Mouse (Mus musculus) cerebellum, adult 9-11 months (tissue): ENCODE results near the gene Mylk.

Experiments used
- DNase-seq: peaks from one replicate; pipeline ENCODE4 v3.0.0; 2022

Gene Mylk

DNA sequence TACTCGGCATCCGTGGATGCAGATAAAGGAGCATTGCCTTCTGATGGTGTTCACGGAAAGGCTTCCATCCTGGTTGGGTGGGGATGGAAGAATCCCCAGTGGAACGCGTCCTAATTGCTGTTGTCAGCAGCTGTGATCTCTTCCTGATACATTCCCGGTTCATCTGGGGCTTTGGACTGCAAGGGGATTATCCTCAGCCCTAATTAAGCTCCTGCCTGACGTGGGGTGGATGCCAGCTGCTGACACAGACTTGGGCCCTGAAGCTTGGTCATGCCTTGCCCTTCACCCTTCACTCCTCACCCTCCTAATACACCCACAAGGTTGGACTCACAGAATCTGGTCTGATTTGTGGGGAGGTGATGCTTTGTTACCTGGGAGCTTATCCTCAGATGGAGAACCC is 109.1 kb downstream of the Mylk start:
- no peak for DNase-seq

DNA sequence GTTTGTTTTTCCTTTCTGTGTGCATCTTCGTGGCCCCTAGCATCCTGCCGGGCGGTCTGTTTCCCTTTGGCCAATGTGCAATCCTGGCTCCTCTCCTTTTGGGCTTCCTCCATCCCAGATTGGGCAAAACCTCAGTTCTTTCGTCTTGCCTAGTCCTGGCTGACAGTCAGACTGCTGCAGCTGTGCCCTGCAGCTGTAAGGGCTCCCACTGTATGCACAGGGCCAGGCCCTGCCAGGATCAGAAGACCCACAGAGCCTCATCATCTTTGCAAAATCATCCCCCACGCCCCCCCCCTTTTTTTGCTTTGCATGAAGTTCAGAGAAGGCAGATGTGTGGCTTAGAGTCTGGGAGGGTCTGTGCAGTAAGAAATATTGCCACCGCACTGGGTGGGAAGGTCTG is 110.1 kb downstream of the Mylk start:
- DNase-seq, result no peak

DNA sequence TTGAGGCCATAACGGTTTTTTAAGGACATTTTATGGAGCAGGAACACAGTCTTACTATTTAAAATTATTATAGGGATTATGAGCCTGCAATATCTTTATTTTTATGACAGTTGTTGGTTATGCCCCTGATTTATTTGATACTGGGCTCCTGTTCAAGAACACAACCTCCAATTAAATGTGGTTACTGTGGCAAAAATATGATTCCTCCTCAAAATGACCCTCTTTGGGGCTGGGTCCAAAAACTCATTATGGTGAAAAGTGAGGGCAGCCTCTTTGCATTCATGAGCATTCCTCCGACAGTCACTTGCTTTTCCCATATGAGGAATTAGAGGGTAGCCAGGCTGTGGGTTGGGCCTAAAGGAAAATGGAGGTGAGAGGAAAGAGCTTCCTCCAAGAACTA is 110.7 kb downstream of the Mylk start:
- DNase-seq, result no peak

DNA sequence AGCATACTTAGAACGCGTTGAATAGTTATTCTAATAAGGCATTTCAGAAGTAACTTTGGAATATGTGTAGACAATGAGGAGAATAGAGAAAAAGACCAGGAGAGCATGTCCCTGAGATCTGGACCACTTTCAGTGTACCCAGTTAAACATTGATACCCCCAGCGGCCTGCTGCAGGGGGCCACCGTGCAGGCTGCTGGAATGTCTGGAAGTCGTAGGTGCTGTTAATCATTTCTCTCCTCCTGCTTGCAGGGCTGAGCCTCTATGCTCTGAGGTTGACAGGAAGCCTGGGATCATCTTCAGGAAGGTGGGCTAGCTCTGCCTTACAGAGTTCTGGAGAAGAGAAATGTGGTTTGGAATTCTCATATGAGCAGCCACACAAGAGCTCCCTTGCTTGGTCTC is 112.6 kb downstream of the Mylk start:
- DNase-seq, result no peak

DNA sequence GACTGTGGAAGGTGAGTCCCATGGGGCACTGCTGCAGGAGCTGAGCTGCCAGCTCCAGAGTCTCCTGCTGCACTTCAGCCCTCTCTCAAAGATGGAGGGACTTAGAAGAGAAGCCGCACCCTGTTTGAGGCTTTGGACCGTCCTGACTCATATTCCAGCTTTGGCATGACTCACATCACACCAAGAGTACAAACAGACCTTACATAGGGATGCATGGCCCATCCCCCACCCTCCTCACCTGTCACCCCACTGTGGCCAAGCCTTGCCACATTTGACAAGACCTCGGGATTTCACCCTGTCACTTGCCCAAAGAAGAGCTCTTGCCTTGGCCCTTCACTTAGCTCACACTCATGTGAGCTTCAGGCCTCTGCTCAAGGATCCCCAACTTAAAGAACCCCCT is 115.8 kb downstream of the Mylk start:
- no peak for DNase-seq

DNA sequence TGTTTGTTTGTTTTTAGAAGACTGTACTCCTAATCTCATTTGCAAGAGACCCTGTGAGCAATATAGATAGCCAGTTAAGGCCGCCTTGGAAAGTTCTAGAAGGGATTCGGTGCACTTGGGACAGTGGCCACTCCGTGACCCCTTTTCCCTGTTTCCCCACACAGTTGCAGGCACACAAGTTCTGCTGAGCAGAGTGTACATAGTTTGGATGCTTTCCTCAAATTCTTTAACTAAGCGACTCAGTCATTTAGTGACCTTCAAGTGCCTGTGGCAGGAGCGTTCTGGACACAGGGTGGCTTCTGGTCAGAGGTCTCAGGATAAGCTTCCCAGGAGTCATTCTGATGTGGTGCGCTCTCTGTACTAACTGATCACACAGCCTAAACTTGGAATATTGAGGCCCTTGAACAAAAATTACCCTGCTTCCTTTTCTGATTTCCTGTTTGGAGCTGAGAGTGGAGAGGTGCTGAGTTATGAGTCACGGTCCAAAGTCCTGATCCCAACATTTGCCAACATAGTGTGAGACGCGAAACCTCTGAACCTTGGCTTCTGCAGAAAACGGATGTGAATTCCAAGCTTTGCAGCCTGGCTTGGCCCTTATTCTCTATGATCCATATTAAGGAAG is 116.8 kb downstream of the Mylk start:
- DNase-seq, result no peak

DNA sequence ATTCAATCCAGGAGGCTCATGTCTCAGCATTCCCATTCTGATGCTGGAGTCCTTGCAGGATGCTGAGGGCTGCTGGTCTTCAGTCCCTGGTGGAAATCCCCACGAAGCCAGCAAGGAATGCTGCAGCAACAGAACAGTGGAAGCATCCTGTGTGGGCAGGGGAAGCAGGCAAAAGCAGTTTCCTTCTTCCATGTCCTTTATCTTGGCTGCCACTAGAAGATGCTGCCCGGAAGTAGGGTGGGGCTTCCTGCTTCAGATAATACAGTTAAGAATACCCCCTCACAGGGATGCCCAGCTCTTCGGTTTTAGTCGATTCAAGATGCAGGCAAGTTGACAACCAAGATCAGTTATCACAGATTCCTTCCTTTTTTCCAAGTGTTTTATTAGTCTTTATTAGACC is 120.4 kb downstream of the Mylk start:
- DNase-seq, result no peak

DNA sequence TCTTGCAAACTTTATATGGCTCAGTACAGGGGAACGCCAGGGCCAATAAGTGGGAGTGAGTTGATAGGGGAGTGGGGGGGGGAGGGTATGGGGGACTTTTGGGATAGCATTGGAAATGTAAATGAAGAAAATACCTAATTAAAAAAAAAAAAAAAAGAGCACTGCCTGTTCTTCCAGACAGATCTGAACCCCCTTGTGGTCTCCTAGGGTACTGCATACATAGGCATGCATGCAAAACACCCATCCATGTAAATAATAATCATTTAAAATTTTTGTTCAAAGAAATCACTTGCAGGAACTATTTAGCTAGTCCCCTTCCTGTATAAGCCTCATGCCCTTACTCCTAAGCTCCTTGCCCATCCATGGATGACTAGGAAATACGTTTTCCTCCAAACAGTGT is 122.2 kb downstream of the Mylk start:
- DNase-seq, result no peak

DNA sequence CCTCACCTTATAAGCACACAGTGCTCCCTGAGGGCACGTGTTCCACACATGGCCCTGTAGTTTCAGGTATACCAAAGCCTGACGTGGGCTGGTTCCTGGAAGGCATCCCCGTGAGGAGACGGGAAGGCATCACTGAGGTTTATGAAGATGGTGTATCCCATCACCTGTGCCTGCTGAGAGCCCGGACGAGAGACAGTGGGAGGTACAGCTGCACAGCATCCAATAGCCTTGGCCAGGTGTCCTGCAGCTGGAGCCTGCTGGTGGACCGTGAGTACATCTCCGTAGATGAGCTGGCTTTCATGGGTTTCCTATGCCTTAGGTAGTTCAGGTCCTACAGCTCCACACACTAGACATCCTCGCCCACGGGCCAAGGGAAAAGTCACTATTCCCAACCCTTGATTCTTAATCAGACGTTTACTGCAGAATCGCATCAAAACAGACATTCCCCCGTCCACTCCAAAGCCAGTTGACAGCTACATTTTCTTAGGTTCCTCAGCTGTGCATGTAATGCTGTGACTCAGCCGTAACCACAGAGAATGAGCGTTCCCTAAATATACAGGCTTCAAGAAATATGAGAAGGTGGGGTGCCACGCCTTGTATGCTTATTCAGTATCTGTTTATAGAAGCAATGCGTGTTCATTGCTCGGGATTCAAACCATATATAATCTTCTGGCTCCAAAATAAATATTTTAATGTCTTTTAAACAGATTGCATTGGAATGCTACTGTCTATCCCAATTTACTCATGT is 135.2 kb downstream of the Mylk start:
- no peak for DNase-seq

DNA sequence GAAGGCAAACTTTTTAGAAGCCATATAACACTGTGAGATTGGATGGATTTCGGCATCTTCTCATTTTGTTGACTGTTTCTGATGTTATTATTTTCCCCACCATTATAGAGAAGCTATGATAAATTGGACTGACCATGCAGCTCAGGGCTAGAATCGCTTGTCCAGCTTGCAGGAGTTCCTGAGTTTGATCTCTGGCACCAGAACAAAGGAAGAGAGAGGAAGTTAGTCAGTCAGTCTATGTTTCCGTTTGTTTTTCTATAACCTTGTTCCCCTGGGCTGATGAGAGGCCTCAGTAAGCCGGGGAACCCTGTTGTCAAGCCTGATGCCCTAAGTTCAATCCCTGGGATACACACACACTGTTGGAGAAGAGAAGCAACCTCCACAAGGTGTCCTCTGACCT is 135.8 kb downstream of the Mylk start:
- no peak for DNase-seq

DNA sequence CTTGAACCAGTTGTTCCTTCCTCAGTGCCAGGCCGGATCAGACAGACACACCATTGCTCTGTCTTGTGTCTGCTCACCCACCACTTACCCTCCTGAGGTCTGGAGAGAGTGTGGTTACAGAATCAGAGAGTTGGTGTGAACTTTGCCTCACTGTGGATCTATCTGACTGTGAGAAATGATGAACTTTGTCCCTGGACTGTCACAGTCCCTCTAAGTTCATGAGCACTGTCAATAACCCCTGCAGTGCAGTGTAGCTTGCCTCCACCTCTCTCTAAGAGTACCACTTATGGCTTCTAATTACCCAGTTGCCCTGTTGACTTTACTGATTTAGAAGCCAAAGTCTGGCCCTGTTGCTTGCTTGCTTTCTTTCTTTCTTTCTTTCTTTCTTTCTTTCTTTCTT is 142.0 kb downstream of the Mylk start:
- DNase-seq, result no peak

DNA sequence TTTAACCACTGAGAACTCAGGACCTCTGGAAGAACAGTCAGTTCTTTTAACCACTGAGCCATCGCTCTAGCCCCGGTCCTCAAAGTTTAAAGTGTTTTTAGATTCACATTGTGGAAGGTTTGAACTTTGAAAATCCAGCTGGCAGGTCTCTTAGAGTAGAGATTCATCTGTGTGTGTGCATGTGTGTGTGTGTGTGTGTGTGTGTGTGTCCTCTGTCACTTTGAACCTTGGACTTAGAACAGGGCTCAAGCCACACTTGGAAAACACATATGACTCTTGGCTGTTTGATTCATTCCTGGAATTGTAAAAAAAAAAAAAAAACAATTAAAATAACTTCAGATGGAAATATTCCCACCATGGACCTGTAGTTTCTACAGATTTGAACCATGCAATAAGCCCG is 149.0 kb downstream of the Mylk start:
- no peak for DNase-seq

DNA sequence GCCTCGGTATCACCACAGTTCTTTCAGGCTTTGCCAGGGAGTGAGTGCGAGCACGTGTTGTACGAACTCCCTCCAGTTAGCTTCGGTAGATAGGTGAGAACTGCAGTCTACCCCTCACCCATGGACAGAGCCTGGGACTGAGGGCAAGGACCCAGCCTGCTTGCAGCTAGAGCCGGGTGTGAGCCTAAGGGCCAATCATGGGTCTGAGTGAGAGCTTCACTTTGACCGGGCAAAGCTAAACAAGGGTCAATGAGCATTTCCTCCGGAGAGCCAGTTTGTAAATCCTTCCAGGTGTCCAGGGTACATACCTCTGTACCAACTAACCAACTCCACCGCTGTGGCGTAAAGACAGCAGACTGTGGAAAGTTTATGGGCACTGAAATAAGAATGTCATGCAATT is 150.9 kb downstream of the Mylk start:
- DNase-seq, result no peak

DNA sequence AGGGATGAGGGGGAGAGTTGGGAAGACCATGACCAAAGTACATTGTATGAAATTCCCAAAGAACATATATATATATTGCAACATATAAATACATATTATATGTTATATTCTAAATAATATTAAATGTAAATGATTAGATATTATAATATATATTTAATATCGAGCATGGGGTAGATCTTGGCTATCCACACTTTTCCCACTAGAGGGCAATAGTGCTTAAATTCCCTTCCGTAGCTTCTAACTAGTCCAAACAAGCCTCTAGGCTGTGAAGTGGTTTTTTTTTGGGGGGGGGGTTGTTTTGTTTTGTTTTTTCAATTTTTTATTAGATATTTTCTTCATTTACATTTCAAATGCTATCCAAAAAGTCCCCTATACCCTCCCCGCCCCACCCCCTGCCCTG is 152.0 kb downstream of the Mylk start:
- DNase-seq, result no peak

DNA sequence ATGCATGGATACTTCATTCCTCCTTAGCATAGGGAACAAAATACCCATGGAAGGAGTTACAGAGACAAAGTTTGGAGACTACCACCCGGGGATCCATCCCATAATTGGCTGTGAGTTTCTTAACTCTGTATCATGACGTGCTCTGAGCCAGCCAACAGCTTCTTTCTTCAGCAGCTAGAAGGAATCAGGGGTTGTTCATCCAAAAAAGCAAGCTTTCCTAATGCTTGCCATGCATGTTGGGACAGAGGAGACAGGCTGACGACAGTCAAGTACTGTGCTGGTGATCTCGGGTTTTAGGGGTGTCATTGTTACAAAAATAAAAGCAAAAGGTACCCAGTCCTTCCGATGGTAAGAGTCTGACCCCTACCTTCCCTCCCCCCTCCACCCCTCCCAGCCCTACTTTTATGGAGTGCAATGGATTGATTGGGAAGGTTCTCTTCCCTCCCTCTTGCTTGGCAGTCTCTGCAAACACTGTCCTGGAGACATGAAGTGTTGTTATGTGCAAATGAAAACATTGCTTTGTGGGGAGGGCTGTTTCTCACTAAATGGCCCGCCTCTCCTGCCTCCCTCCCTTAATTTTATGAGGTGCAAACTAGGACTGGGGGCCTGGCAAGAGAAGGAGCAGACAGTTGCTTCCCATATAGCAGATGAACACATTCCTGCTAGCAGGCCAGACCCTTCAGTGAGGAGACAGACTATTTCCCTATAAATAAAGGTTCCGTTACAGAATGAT is 153.2 kb downstream of the Mylk start:
- DNase-seq, result no peak

DNA sequence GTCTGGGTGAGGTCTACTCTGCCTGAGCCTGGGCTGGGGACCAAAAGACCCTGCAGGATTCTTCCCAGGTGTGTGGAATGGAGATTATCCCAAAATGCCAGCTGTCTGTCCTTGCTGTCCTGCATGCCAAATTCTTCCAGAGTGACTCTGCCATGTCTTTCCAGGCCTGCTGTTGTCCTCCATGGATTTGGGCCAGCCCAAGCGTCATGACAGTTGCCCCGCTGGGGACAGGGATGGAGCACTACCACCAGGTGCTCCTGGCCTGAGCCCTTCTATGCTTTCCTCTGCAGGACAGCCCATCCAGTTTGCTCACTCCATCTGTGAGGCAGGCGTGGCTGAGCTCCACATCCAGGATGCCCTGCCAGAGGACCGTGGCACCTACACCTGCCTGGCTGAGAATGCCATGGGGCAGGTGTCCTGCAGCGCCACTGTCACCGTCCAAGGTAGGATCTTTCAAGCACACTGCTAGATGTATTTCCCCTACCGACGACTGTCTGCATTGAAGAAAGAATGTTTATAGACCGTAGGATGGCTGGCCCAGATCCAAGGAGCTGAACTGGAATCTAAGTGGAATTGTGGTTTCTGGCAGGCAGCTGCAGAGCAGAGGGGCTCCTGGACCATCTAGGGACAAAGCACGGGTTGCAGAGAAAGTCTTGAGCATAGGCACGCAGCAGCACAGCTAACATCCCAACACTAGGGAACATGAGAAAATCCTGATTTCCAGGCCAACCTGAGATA is 154.2 kb downstream of the Mylk start:
- DNase-seq, result no peak

DNA sequence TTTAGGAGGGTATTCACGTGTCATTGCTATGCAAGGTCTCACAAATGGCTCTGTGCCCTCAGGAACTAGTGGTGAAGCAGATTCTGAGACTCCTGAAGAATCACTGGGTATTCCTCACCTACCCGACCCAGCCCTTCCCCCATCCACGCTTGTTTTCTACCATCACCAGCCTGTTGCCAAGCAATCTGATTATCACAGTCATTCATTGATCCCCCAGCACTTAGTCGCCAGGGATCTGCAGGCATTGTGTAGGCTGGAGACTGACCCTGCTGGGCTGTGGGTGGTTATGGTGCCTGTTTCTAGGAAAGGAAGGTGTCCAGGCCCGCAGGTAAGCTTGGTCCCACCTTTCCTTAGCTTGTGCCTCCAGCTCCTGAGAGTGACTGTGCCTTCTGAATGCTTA is 155.0 kb downstream of the Mylk start:
- DNase-seq, result no peak

DNA sequence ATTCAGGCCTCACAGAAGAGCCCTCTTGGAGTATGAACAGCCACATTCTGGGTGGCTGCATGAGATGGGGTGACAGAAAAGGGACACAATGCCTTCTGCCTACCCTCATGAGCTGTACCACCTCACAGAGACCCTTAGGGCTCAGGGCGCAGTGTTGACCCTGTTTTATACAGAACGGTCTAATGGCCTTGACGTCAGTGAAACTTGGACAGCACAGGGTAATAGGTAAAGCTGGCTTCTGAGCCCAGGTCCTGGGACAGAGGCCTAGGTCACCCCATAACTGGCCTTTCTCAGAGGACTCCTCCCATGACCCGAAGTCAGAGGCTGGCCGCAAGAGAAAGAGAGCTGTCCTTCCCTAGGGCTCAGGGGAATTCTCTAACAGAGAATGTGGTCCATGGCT is 155.5 kb downstream of the Mylk start:
- no peak for DNase-seq

DNA sequence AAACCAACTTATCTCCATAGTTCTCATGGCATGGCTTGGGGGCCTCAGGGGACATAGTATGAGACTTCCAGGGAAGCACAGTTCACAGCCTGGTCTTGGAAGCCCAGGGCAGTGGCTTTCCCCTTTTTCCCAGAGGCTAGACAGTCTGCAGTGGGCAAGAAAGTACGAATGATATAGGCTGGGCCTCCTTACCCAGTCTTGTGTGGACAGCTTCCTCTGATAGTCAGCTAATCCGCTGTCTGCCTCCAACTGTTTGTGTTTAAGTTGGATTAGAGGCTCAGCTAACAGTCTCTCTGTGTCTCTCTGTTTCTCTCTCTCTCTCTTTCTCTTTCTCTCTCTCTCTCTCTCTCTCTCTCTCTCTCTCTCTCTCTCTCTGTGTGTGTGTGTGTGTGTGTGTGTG is 156.0 kb downstream of the Mylk start:
- DNase-seq, result no peak

DNA sequence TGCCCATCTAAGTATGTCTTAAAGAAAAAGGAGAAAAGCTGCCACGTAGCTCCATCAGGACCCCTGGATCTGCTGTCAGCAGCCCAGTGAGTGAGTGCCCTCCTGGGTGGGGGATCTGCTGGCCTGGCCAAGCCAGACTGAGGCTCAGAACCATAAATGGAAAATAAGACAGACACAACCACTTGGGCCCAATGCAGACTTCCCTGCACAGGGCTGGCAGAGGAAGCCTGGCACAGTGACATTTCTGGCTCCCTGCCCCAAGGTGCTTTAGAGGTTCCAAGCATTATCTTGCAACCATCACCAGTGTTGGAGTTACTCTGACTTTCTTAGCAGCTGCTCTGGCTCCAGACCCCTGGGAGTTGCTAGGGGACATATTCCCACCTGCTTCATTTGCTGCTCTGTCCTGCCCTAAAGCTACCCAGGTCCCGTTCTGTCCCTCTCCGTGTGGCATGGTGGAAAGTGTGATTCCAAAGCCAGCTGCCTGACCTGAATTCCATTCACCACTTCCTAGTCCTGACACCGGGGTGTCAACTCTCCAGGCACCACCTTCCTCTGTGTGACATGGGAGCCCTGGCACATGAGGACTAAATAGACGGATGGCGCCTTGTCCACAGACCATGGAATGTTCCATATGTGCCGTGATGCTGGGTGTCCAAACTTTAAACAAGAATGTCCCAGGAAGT is 156.7 kb downstream of the Mylk start:
- no peak for DNase-seq

DNA sequence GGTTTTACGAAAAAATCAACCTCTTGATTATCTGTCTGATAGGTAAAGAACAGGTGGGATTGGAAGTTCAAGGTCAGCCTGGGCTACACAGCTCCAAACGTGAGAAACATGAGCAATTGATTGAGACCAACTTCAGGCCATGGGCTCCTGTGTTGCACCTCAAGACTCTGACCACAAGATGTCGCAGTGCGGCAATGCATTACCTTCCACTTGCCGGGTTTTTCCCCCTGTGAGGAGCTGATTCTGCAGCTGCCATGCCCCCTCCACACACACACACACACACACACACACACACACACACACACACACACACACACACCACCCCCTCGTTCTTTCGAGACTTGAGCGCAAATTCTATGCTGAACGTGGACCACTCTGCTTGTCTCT is 157.3 kb downstream of the Mylk start:
- DNase-seq, result peak; percentile 29

DNA sequence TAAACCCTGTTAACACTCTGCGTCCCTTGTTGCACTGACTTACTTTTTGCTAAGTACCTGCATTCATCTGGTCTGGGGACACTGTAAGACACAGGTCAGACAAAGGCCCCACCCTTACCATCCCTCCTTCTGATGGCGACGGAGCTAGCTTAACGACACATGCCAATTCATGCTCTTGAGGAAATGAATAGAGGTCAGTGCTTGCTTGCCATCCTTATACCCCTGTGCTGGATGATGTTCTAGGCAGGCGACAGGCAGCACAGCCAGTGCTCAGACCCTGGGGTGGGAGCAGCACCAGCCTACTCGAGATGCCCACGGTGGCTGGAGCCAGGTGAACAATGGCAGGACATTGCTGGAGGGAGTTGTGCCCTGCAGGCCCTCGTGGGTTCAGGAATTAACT is 157.8 kb downstream of the Mylk start:
- DNase-seq, result no peak

DNA sequence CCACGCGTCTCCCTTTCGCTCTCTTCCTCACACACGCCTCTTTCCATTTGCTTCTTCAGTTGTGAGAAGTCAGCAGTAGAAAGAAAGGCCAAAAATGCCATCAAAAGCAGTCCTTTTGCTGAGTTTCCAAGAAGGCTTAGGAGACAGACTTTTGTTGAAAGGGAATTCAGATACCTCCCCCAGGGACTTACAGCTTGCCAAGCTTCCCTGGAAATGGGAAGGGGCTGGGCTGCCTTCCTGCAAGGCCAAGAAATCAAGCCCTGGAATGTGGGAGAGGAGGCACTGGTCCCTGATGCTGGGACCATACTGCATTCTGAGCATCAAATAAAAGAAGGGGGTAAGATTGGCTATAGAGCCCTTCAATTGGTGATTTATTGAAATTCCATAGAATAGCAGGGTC is 159.9 kb downstream of the Mylk start:
- DNase-seq, result no peak
